9 mouse cellular contexts compared by ENCODE assay signal in genomic region chr5:143268985-143269362, GRCm38 (mm10). TPM values are rescaled to one million over a fixed set of nuclear protein-coding genes. Genes with fewer than 3 reads are reported as not detected.
DNase-seq lines count a peak whose midpoint lies in the region; ATAC-seq and TF ChIP-seq lines count a peak whose summit lies in the region.
"Had no signal": no experiment of that assay in that cellular context is flagged by ENCODE, and none has a peak within 500 bp of the region (broad histone marks: within the 10 kb centered on the region; RNA-seq: fewer than 3 reads in every experiment).

No protein-coding gene starts in this region.

- no peaks in the 10 kb centered on the region for H3K9me3 ChIP-seq in liver, embryonic 11.5 days (ENCODE audit: control insufficient read depth, low read length)

- H3K4me2 ChIP-seq in liver, embryonic 11.5 days: peak overlapping the region; percentile 89

- no peak for TF ChIP-seq CTCF in cerebellum, adult 2 months (IDR thresholded peaks at IDR 0.05; ENCODE audit: borderline replicate concordance, insufficient read depth, low read depth, low read length)
- TF ChIP-seq CTCF in spleen, adult 2 months (IDR thresholded peaks at IDR 0.05; ENCODE audit: extremely low read depth, insufficient read depth, insufficient read length, insufficient replicate concordance): no peak

- H3K4me3 ChIP-seq in cerebellum, adult 2 months (replicated peaks; ENCODE audit: insufficient read depth, low read depth, low read length): peak overlapping the region; percentile 88
- H3K4me3 ChIP-seq in spleen, adult 2 months (ENCODE audit: extremely low read depth, insufficient read depth, insufficient read length): peak overlapping the region; percentile 83
- H3K4me3 ChIP-seq in liver, embryonic 11.5 days (ENCODE audit: low read depth, low read length): peak overlapping the region; percentile 85

- 6% methylated on average over 8 of the region's 8 CpGs for WGBS in cerebellum, adult 2 months
- 44% methylated on average over 8 of the region's 8 CpGs for WGBS in spleen, adult 2 months
- WGBS in liver, embryonic 11.5 days: 31% methylated on average over 8 of the region's 8 CpGs

- TF ChIP-seq POLR2A in cerebellum, adult 2 months (IDR thresholded peaks at IDR 0.05; ENCODE audit: borderline replicate concordance, insufficient read depth, low read length): no peak
- no peak for TF ChIP-seq POLR2A in spleen, adult 2 months (IDR thresholded peaks at IDR 0.05; ENCODE audit: low read depth, low read length)

- no peak overlapping the region for H3K27ac ChIP-seq in cerebellum, adult 2 months (ENCODE audit: insufficient read depth, low read length)
- H3K27ac ChIP-seq in spleen, adult 2 months (ENCODE audit: insufficient read depth, low read length): no peak overlapping the region
- no peak overlapping the region for H3K27ac ChIP-seq in liver, embryonic 11.5 days (ENCODE audit: low read depth, low read length)

- H3K27me3 ChIP-seq in cerebellum, adult 2 months (ENCODE audit: control insufficient read depth, insufficient read depth, low read length): no peaks in the 10 kb centered on the region
- no peaks in the 10 kb centered on the region for H3K27me3 ChIP-seq in spleen, adult 2 months (ENCODE audit: control insufficient read depth, insufficient read depth, low read length)
- peaks cover 7% of the 10 kb centered on the region; the same call in 1 of the 2 replicates for H3K27me3 ChIP-seq in liver, embryonic 11.5 days (replicated peaks; ENCODE audit: control insufficient read depth, insufficient read depth, low read length)

- H3K36me3 ChIP-seq in spleen, adult 2 months (ENCODE audit: control insufficient read depth, insufficient read depth, low read length): no peaks in the 10 kb centered on the region
- H3K36me3 ChIP-seq in liver, embryonic 11.5 days (ENCODE audit: control insufficient read depth, insufficient read depth, low read length): no peaks in the 10 kb centered on the region

- H3K4me1 ChIP-seq in cerebellum, adult 2 months (ENCODE audit: control insufficient read depth, insufficient read depth, low read length): peaks cover 31% of the 10 kb centered on the region
- H3K4me1 ChIP-seq in spleen, adult 2 months (ENCODE audit: control insufficient read depth, insufficient read depth, insufficient read length): peaks cover 3% of the 10 kb centered on the region; the same call in 1 of the 2 replicates
- H3K4me1 ChIP-seq in liver, embryonic 11.5 days (replicated peaks; ENCODE audit: control insufficient read depth, insufficient read depth, low read length): peaks cover 8% of the 10 kb centered on the region

- peak overlapping the region; percentile 79; the same call in 1 of the 2 replicates for H3K9ac ChIP-seq in liver, embryonic 11.5 days (ENCODE audit: low read depth, low read length)

- no peak for DNase-seq in cerebellum, adult 2 months
- DNase-seq in cerebellum, adult 8-10 months: no peak
- DNase-seq in spleen, adult 2 months (ENCODE audit: low read depth in 1 of 2, low spot score in 2 of 2): no peak
- no peak for DNase-seq in spleen, postnatal 36 days (ENCODE audit: low spot score in 2 of 2)
- no peak for DNase-seq in liver, embryonic 11.5 days (ENCODE audit: low spot score)
- DNase-seq in urinary bladder, postnatal 4 days (ENCODE audit: low spot score in 2 of 2): no peak
- no peak for DNase-seq in left cerebral cortex, adult 11 months (ENCODE audit: low spot score)
- DNase-seq in gastrocnemius, postnatal 25 days: no peak

- no peak for ATAC-seq in liver, embryonic 11.5 days (replicated peaks; ENCODE audit: low FRiP score)

RNA-seq across cellular contexts. Expression of gene Zfp316, which starts 0.8 kb away (rescaled TPM):
- polyA plus RNA-seq in cerebellum, adult 2 months (2012; rRNA removed): 14.1 and 14.7 TPM in 2 replicates
- polyA plus RNA-seq in spleen, adult 2 months (2012; rRNA removed): 4.2 and 7.8 TPM in 2 replicates
- polyA plus RNA-seq in liver, embryonic 11.5 days (2014; fragmentation: Nextera tagmentation; extraction: Ambion mirVana): 0.75 TPM in 2 replicates
- 1 to 10 TPM; 2.9 to 3.1 TPM for total RNA-seq in gastrocnemius, postnatal 25 days (2021)

RNA-seq across cellular contexts. Expression of gene Zfp853, which starts 24.4 kb away (rescaled TPM):
- polyA plus RNA-seq in cerebellum, adult 2 months (2012; rRNA removed): 2.0 TPM in 2 replicates
- 0.91 and 1.1 TPM in 2 replicates for polyA plus RNA-seq in spleen, adult 2 months (2012; rRNA removed)
- polyA plus RNA-seq in liver, embryonic 11.5 days (2014; fragmentation: Nextera tagmentation; extraction: Ambion mirVana): not detected in 2 replicates
- under 1 TPM in 1 of 2 experiments, not detected in 1; 0.28 TPM for total RNA-seq in gastrocnemius, postnatal 25 days (2021)
- total RNA-seq: common myeloid progenitor, adult 5-6 weeks had no signal

RNA-seq across cellular contexts. Expression of gene Zfp12, which starts 34.0 kb away (rescaled TPM):
- polyA plus RNA-seq in cerebellum, adult 2 months (2012; rRNA removed): 27.0 and 28.5 TPM in 2 replicates
- 9.0 and 10.0 TPM in 2 replicates for polyA plus RNA-seq in spleen, adult 2 months (2012; rRNA removed)
- 10.7 and 11.2 TPM in 2 replicates for polyA plus RNA-seq in liver, embryonic 11.5 days (2014; fragmentation: Nextera tagmentation; extraction: Ambion mirVana)
- total RNA-seq in gastrocnemius, postnatal 25 days (2021): 1 to 10 TPM; 6.7 to 8.0 TPM

RNA-seq across cellular contexts. Expression of gene Spdye4a, which starts 42.3 kb away (rescaled TPM):
- polyA plus RNA-seq in cerebellum, adult 2 months (2012; rRNA removed): not detected in 2 replicates
- not detected in 2 replicates for polyA plus RNA-seq in spleen, adult 2 months (2012; rRNA removed)
- not detected in 2 replicates for polyA plus RNA-seq in liver, embryonic 11.5 days (2014; fragmentation: Nextera tagmentation; extraction: Ambion mirVana)
- not detected for total RNA-seq in gastrocnemius, postnatal 25 days (2021)
- total RNA-seq: common myeloid progenitor, adult 5-6 weeks had no signal

RNA-seq across cellular contexts. Expression of gene E130309D02Rik, which starts 46.2 kb away (rescaled TPM):
- 17.0 and 17.8 TPM in 2 replicates for polyA plus RNA-seq in cerebellum, adult 2 months (2012; rRNA removed)
- polyA plus RNA-seq in spleen, adult 2 months (2012; rRNA removed): 24.9 and 35.0 TPM in 2 replicates
- polyA plus RNA-seq in liver, embryonic 11.5 days (2014; fragmentation: Nextera tagmentation; extraction: Ambion mirVana): 57.2 and 57.5 TPM in 2 replicates
- total RNA-seq in gastrocnemius, postnatal 25 days (2021): 10 to 100 TPM in 1 of 2 experiments, 1 to 10 TPM in 1; 8.1 to 11.2 TPM
